Mouse (Mus musculus) cerebellum, adult 9-10 months (tissue): Measurements from ENCODE around the gene Prkch.

Source experiments
- DNase-seq: peaks from one replicate; pipeline ENCODE4 v3.0.0; 2022

The Prkch gene

DNA sequence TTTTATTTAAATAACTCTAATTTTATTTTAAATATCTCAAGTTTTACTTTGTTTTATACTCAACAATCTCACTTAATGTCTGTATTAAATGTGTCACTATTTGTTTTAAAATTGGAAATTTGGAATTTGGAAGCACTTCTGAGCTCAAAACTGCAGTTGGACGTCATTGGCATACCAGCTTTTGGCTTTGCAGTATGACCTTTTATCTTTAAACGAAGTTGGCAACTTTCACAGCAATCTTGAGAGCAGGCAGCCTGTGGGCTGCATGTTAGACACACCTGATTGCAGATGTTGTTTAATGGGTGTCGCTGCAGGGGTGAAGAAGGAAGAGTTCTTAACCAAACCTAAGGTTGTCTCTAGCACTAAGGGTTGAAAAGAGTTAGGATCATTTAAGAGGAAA lies 220.9 kb downstream of the Prkch start:
- no peak for DNase-seq

GRCm38 (mm10) chr12:73806003-73806402 lies 221.4 kb downstream of the Prkch start:
- DNase-seq: no peak

- DNase-seq: no peak
Measured at GRCm38 (mm10) chr12:73807228-73807627, 222.6 kb downstream of the Prkch start.

DNA sequence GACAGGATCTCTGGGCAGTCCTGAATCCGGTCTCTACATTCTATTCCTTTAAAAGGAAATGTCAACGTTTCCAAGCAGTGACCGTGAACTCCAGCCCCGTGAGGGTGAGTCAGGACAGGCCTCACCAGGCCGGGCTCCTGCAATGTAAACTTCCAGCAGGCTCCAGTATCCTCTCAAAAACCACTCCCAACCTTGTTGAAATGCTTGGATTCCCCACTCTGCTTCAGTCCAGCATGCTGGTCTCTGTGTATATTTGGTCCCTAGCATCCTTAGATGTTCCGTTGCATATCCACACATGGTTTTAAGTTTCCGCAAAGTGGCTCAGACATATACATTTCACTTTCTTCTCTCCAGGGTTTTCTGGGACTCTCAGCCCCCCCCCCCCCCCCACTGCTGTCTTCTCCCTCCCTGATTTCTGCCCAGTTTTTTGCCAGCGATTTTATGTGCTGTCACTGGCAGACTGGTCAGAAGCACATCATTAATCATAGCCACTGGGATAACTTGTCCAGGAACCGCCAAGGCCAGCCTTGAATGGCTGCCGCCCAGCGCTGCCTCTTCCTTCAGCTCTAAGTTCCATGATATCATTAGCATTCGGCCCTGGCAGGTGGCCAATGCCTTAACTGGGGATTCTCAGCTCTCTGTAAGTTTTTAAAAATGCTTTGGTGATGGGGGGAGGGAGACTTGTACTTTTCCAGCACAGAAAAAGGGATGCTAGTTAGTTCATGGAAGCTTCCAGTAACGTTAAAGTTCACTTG lies 225.6 kb downstream of the Prkch start:
- DNase-seq: no peak

DNA sequence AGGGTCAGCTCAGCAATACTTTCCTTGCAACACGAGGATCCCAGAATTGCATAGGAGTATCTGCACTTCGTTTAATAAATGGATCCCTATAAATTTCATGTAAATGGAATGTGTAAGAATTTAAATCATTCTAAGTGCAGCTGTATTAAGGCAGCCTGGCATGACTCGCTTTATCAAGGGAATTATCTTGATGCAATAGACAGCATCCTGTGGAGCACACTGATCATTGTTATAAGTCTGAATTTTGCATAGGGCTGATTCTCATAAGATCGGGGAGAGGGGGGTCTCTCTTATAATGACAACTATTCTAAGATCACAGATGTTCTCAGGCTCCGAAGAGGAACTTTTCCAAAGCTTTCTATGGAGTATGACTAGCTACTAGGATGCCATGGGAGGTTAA lies 226.3 kb downstream of the Prkch start:
- no peak for DNase-seq

DNA sequence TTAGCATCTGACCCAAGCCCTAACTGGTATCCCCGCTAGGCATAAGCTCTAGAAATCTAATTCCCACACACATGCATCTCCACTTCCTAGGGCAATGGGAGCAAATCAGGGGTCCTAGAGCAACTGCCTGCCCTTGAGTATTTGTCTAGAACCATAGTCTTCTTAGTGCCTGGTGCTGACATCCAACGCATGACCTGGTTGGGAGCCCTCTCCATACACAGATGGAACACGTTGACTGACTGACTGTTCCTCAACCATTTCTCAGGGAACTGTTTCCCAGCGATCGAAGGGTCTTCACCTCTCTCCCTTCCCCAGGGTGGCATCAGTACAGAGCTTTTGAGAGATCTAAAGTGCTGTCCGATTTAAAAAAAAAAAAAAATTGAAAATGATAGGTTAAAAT lies 227.6 kb downstream of the Prkch start:
- no peak for DNase-seq

GRCm38 (mm10) chr12:73813016-73813900 lies 228.7 kb downstream of the Prkch start:
- no peak for DNase-seq

- no peak for DNase-seq
Measured at GRCm38 (mm10) chr12:73814056-73814735, 229.6 kb downstream of the Prkch start.

- DNase-seq: no peak
Measured at GRCm38 (mm10) chr12:73814897-73815296, 230.3 kb downstream of the Prkch start.

DNA sequence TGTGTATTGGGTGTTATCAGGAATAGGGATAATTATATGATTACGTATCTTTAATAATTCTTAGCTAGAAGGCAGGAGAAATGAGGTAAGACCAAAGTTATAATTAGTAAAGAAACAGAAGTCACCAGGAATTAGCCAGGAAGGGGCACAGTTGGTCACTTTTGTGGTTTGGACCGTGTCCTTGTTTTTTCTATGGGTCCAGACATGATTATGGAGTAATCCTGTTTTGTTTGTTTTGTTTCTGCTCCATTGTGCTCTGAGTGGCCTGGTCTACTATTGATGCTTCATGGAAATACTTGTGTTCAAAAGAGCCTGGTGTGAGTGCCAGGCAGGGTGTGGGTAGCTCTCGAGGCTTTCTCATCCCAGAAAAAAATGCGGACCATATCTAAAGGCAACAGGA lies 230.9 kb downstream of the Prkch start:
- DNase-seq: no peak

- no peak for DNase-seq
Measured at GRCm38 (mm10) chr12:73815892-73816291, 231.3 kb downstream of the Prkch start.

DNA sequence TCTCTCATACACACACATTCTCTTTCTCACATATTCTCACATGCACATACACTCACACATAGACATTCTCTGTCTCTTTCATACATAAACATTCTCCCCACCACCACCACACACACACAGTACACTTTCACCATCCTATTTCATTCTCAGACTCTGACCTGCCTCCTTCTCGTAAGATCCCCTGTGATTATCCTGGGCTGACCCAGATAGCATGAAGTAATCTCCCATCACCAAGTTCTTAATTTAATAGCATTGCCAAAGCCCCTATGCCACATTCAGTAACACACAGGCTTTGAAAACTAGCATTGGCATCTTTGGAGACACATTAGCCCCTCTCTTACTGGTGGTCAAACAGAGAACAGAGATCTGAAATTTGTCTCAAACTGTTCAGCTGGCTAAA lies 232.3 kb downstream of the Prkch start:
- no peak for DNase-seq

DNA sequence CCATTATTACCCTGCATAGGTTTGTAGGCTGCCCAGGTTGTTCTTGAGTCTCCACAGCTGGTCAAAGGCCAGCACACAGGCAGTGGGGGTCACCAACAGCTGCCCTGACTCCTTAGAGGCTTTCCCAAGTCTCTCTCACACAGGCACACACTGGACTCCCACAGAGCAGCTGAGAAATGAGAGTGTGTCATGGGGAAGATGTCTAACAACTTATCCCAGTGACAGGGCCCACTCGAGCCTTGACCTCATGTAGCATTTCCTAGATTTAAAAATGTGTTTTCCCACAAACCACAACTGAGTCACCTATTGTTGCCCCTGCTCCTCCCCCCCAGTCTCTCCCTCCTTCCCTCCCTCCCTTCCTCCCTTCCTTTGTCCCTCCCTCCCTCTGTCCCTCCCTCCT lies 234.2 kb downstream of the Prkch start:
- no peak for DNase-seq

DNA sequence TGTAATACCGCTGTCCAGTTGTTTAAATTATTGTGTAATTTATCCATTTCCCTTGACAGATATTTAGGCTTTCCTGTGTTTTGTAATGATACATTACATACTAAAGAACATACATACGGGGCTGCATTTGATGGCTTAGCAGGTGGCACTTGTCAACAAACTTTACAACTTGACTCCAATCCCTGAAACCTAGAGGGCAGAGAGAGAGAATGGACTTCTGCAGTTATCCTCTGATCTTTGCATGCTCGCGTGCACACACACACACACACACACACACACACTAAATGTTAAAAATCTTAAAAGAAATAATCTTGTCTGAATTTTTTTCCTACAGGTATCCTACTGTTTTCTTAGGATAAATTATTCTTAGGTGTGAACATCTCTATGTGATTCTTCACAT lies 236.6 kb downstream of the Prkch start:
- DNase-seq: no peak

DNA sequence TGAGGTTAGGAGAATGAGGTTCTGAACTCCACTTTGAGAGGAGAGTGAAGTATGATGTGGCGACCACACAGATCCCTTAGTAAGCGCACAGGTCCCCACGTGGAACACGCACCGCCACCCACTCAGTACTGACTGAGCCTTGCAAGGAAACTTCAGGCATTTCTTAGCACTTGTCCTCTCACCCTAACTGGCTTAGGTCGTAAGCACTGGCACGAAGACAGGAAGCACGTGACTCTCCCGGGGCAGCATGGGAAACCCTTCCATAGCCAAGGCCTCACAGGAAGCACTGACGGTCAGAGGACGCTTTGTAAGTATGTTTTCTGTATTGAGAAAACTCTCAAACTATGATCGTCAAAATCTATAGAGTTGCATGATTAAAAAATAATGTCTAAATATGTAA lies 237.7 kb downstream of the Prkch start:
- DNase-seq: no peak

GRCm38 (mm10) chr12:73824828-73825227 lies 240.2 kb downstream of the Prkch start:
- DNase-seq: no peak
